Mouse (Mus musculus): ENCODE results near the gene Slc5a4a.

GRCm38 (mm10) chr10:76203798-76204283 lies 56.6 kb downstream of the Slc5a4a start:
- TF ChIP-seq CTCF (IDR thresholded peaks at IDR 0.05; ENCODE audit: borderline replicate concordance, insufficient read depth, low read depth, low read length) (peak; percentile 21; the same call in 1 of the 2 replicates), POLR2A (IDR thresholded peaks at IDR 0.05; ENCODE audit: borderline replicate concordance, insufficient read depth, low read length) (no peak)
